Comparison of ENCODE assay signal across 19 mouse cellular contexts in the genomic region with DNA sequence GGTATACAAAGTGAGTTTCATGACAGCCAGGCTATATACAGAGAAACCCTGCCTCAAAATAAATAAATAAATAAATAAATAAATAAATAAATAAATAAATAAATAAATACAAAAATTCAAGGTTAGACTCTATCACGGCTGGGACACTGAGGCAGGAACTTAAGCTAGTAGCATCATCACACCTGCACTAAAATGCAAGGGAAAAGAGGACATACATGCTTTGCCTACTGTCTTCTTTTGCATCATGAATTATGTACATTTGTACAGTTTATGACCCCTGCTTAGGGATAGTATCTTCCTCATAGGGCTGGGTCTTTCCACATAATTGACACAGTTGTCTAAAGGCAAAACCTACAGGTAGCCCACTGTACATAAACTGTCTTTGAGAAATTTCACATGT.
DNase-seq lines count a peak whose midpoint lies in the region; ATAC-seq and TF ChIP-seq lines count a peak whose summit lies in the region.
"Had no signal": no experiment of that assay in that cellular context is flagged by ENCODE, and none has a peak within 500 bp of the region (broad histone marks: within the 10 kb centered on the region; RNA-seq: fewer than 3 reads in every experiment).

No protein-coding gene starts in this region.

- H3K9ac ChIP-seq in forebrain, embryonic 11.5 days (ENCODE audit: low read length) = no peak overlapping the region
- no peak overlapping the region for H3K9ac ChIP-seq in forebrain, embryonic 13.5 days
- H3K9ac ChIP-seq in heart, embryonic 11.5 days (ENCODE audit: low read depth, low read length) = no peak overlapping the region
- H3K9ac ChIP-seq in midbrain, embryonic 11.5 days (ENCODE audit: low read length) = no peak overlapping the region
- no peak overlapping the region for H3K9ac ChIP-seq in midbrain, postnatal 0 days (replicated peaks; ENCODE audit: low read length, poor library complexity, severe bottlenecking)
- no peak overlapping the region for H3K9ac ChIP-seq in embryonic facial prominence, embryonic 15.5 days
- H3K9ac ChIP-seq: forebrain, embryonic 15.5 days had no signal

- no peak overlapping the region for H3K4me2 ChIP-seq in forebrain, embryonic 11.5 days (ENCODE audit: low read depth, low read length, severe bottlenecking)
- H3K4me2 ChIP-seq in forebrain, embryonic 13.5 days = no peak overlapping the region
- no peak overlapping the region for H3K4me2 ChIP-seq in heart, embryonic 11.5 days
- no peak overlapping the region for H3K4me2 ChIP-seq in midbrain, embryonic 11.5 days
- H3K4me2 ChIP-seq in midbrain, postnatal 0 days (ENCODE audit: low read depth, low read length, poor library complexity, severe bottlenecking) = no peak overlapping the region
- H3K4me2 ChIP-seq in embryonic facial prominence, embryonic 15.5 days (replicated peaks) = no peak overlapping the region
- H3K4me2 ChIP-seq: forebrain, embryonic 15.5 days had no signal

- WGBS in forebrain, embryonic 11.5 days = 95% methylated on average over 1 of the region's 1 CpGs
- WGBS in forebrain, embryonic 13.5 days = 88% methylated on average over 1 of the region's 1 CpGs
- WGBS in heart, embryonic 11.5 days (ENCODE audit: insufficient replicate concordance) = 81% methylated on average over 1 of the region's 1 CpGs
- WGBS in midbrain, embryonic 11.5 days = 100% methylated on average over 1 of the region's 1 CpGs
- 100% methylated on average over 1 of the region's 1 CpGs for WGBS in midbrain, postnatal 0 days
- 92% methylated on average over 1 of the region's 1 CpGs for WGBS in embryonic facial prominence, embryonic 15.5 days

- no peak overlapping the region for H3K4me3 ChIP-seq in forebrain, embryonic 11.5 days (ENCODE audit: low read depth, low read length)
- no peak overlapping the region for H3K4me3 ChIP-seq in forebrain, embryonic 13.5 days
- H3K4me3 ChIP-seq in heart, embryonic 11.5 days (ENCODE audit: low read depth, low read length) = no peak overlapping the region
- no peak overlapping the region for H3K4me3 ChIP-seq in midbrain, embryonic 11.5 days (ENCODE audit: low read depth, low read length)
- no peak overlapping the region for H3K4me3 ChIP-seq in midbrain, postnatal 0 days (ENCODE audit: low read depth, low read length)
- H3K4me3 ChIP-seq in embryonic facial prominence, embryonic 15.5 days (replicated peaks) = no peak overlapping the region
- H3K4me3 ChIP-seq: erythroblast, embryonic 14.5 days; forebrain, embryonic 10.5 days; forebrain, embryonic 15.5 days had no signal

- H3K27ac ChIP-seq in forebrain, embryonic 11.5 days (ENCODE audit: low read depth, low read length) = no peak overlapping the region
- no peak overlapping the region for H3K27ac ChIP-seq in forebrain, embryonic 13.5 days
- H3K27ac ChIP-seq in heart, embryonic 11.5 days (ENCODE audit: low read depth, low read length) = no peak overlapping the region
- no peak overlapping the region for H3K27ac ChIP-seq in midbrain, embryonic 11.5 days (ENCODE audit: low read depth, low read length)
- no peak overlapping the region for H3K27ac ChIP-seq in midbrain, postnatal 0 days (ENCODE audit: low read depth, low read length)
- no peak overlapping the region for H3K27ac ChIP-seq in embryonic facial prominence, embryonic 15.5 days (replicated peaks)
- H3K27ac ChIP-seq: forebrain, embryonic 10.5 days; forebrain, embryonic 15.5 days had no signal

- H3K9me3 ChIP-seq in forebrain, embryonic 11.5 days (ENCODE audit: control insufficient read depth, low read length) = no peaks in the 10 kb centered on the region
- H3K9me3 ChIP-seq in forebrain, embryonic 13.5 days (replicated peaks) = no peaks in the 10 kb centered on the region
- no peaks in the 10 kb centered on the region for H3K9me3 ChIP-seq in heart, embryonic 11.5 days (replicated peaks; ENCODE audit: control insufficient read depth, low read length)
- no peaks in the 10 kb centered on the region for H3K9me3 ChIP-seq in midbrain, embryonic 11.5 days (ENCODE audit: control insufficient read depth, low read length)
- no peaks in the 10 kb centered on the region for H3K9me3 ChIP-seq in midbrain, postnatal 0 days (ENCODE audit: low read length)
- no peaks in the 10 kb centered on the region for H3K9me3 ChIP-seq in embryonic facial prominence, embryonic 15.5 days (replicated peaks)
- H3K9me3 ChIP-seq: forebrain, embryonic 10.5 days; forebrain, embryonic 15.5 days had no signal

- intact Hi-C loops in heart, postnatal 14 days (cut with DNase I) = no loop called here

- ATAC-seq in forebrain, embryonic 11.5 days (replicated peaks; ENCODE audit: low FRiP score) = 0 out of 2 replicates have a peak, but pooled peaks have one; percentile 24
- no peak for ATAC-seq in forebrain, embryonic 13.5 days
- peak; percentile 31; the same call in 1 of the 2 replicates for ATAC-seq in heart, embryonic 11.5 days (replicated peaks; ENCODE audit: insufficient number of reproducible peaks, low FRiP score, low TSS enrichment)
- ATAC-seq in midbrain, embryonic 11.5 days (ENCODE audit: low FRiP score) = peak; percentile 30; the same call in 1 of the 2 replicates
- ATAC-seq in midbrain, postnatal 0 days (ENCODE audit: low FRiP score) = no peak
- peak; percentile 15; the same call in 1 of the 2 replicates for ATAC-seq in embryonic facial prominence, embryonic 15.5 days (ENCODE audit: insufficient number of reproducible peaks, low FRiP score, low TSS enrichment, low read depth)
- ATAC-seq: forebrain, embryonic 15.5 days had no signal

- no peak for TF ChIP-seq CTCF in midbrain, postnatal 0 days (IDR thresholded peaks at IDR 0.05)

- no peaks in the 10 kb centered on the region for H3K27me3 ChIP-seq in forebrain, embryonic 11.5 days (ENCODE audit: control insufficient read depth, insufficient read depth, low read length)
- H3K27me3 ChIP-seq in forebrain, embryonic 13.5 days = no peaks in the 10 kb centered on the region
- H3K27me3 ChIP-seq in heart, embryonic 11.5 days (ENCODE audit: control insufficient read depth, insufficient read depth, low read length) = no peaks in the 10 kb centered on the region
- H3K27me3 ChIP-seq in midbrain, embryonic 11.5 days (ENCODE audit: control insufficient read depth, insufficient read depth, low read length) = no peaks in the 10 kb centered on the region
- no peaks in the 10 kb centered on the region for H3K27me3 ChIP-seq in midbrain, postnatal 0 days (ENCODE audit: insufficient read depth, low read length)
- no peaks in the 10 kb centered on the region for H3K27me3 ChIP-seq in embryonic facial prominence, embryonic 15.5 days
- H3K27me3 ChIP-seq: forebrain, embryonic 15.5 days had no signal

- H3K4me1 ChIP-seq in forebrain, embryonic 11.5 days (replicated peaks; ENCODE audit: control insufficient read depth, insufficient read depth, low read length) = no peaks in the 10 kb centered on the region
- no peaks in the 10 kb centered on the region for H3K4me1 ChIP-seq in forebrain, embryonic 13.5 days
- H3K4me1 ChIP-seq in heart, embryonic 11.5 days (ENCODE audit: control insufficient read depth, insufficient read depth, low read length) = no peaks in the 10 kb centered on the region
- no peaks in the 10 kb centered on the region for H3K4me1 ChIP-seq in midbrain, embryonic 11.5 days (ENCODE audit: control insufficient read depth, insufficient read depth, low read length)
- no peaks in the 10 kb centered on the region for H3K4me1 ChIP-seq in midbrain, postnatal 0 days (ENCODE audit: insufficient read depth, low read length)
- H3K4me1 ChIP-seq in embryonic facial prominence, embryonic 15.5 days = no peaks in the 10 kb centered on the region
- H3K4me1 ChIP-seq: forebrain, embryonic 10.5 days; forebrain, embryonic 15.5 days had no signal

- no peaks in the 10 kb centered on the region for H3K36me3 ChIP-seq in forebrain, embryonic 11.5 days (ENCODE audit: control insufficient read depth, insufficient read depth, low read length)
- no peaks in the 10 kb centered on the region for H3K36me3 ChIP-seq in forebrain, embryonic 13.5 days (ENCODE audit: poor library complexity, severe bottlenecking)
- no peaks in the 10 kb centered on the region for H3K36me3 ChIP-seq in heart, embryonic 11.5 days (ENCODE audit: control insufficient read depth, insufficient read depth, low read length)
- H3K36me3 ChIP-seq in midbrain, embryonic 11.5 days (ENCODE audit: control insufficient read depth, insufficient read depth, low read length) = no peaks in the 10 kb centered on the region
- H3K36me3 ChIP-seq in midbrain, postnatal 0 days (ENCODE audit: insufficient read depth, low read length) = no peaks in the 10 kb centered on the region
- no peaks in the 10 kb centered on the region for H3K36me3 ChIP-seq in embryonic facial prominence, embryonic 15.5 days
- H3K36me3 ChIP-seq: forebrain, embryonic 10.5 days; forebrain, embryonic 15.5 days had no signal

- DNase-seq in forebrain, embryonic 11.5 days (ENCODE audit: low spot score) = no peak
- no peak for DNase-seq in heart, postnatal 14 days
- DNase-seq in midbrain, embryonic 11.5 days (ENCODE audit: low spot score, missing footprints) = no peak
- no peak for DNase-seq in midbrain, postnatal 0 days (ENCODE audit: low spot score)
- no peak for DNase-seq in cerebellum, postnatal 36 days
- DNase-seq: adrenal gland, adult 2 months; adrenal gland, postnatal 10 days; adrenal gland, postnatal 25 days; cerebellum, adult 11 months; cerebellum, adult 18-20 months; cerebellum, adult 8-10 months; cerebellum, adult 9-11 months; cerebellum, postnatal 14 days had no signal

Comparison
In these comparisons a context has a peak if more than half of its experiments do, and no peak if none do; other contexts are left out.
1. ATAC-seq: peak in forebrain, embryonic 11.5 days (single experiment), heart, embryonic 11.5 days (single experiment), midbrain, embryonic 11.5 days (single experiment) and embryonic facial prominence, embryonic 15.5 days (single experiment); none in forebrain, embryonic 13.5 days (single experiment) and midbrain, postnatal 0 days (single experiment).